Mouse (Mus musculus): ENCODE results near the gene Zfp429. TPM values are rescaled to one million over a fixed set of nuclear protein-coding genes. Genes with fewer than 3 reads are reported as not detected.
"Not testable (repeated sequence)": the region's sequence is repeated elsewhere in the genome, so short reads cannot be mapped to it uniquely, and the experiment has no call there.

The Zfp429 gene
- 1.4 and 2.1 TPM in 2 replicates for polyA plus RNA-seq (2015; fragmentation: Nextera tagmentation; extraction: Ambion mirVana)

DNA sequence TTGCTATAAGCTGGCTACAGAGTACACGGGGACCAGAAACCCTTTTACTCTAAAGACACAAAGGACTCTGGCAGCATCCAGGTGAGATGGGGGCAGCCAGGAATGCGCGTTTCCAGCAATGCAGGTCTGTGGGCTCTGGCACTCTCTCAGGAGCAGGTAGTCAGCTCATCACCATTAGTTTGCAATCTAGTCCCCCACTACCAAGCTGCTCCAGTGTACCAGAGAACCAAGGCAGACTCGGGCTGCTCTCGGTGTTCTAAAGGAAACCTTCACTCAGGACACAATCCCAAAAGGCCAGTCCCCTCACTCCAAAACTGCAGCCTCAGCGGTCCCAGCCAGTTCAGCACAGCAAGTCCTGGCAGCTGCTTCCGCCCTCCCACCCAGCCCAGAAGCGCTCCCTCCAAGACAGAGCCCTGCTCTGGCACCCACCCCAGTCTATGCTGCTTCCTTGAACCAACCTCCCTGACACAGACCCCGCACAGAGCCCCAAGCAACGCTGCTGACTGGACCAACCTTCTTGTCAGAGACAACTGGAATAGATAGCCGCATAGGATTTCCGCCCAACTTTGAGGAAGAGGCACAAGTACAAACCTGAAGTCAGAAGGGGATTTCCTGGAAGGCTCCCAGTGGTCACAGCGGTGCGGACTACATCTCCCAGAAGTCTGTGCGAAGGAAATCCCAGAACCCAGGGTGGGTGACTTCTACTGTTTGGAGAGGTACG, at the start of gene Zfp429:
Gene Zfp429 (minus strand): TSS at position 637 of the 721 bp plus-strand sequence.
- peak; percentile 93 for ATAC-seq
- Histone ChIP-seq H3K27ac (ENCODE audit: low read depth) (peak within 1 kb of the TSS; percentile 76), H3K4me3 (ENCODE audit: low read depth, low read length) (peak within 1 kb of the TSS; percentile 60), H3K4me2 (ENCODE audit: low read depth, low read length) (peak within 1 kb of the TSS; percentile 77), H3K9ac (replicated peaks) (peak within 1 kb of the TSS; percentile 58)
- DNase-seq = peak; percentile 70
- H3K4me1 ChIP-seq (ENCODE audit: insufficient read depth); H3K27me3 ChIP-seq (ENCODE audit: insufficient read depth, low read length); H3K9me3 ChIP-seq (ENCODE audit: low read length); H3K36me3 ChIP-seq (replicated peaks; ENCODE audit: insufficient read depth, low read length): not testable (repeated sequence)
- 2% methylated on average over 14 of the region's 16 CpGs for WGBS (ENCODE audit: insufficient replicate concordance)

DNA sequence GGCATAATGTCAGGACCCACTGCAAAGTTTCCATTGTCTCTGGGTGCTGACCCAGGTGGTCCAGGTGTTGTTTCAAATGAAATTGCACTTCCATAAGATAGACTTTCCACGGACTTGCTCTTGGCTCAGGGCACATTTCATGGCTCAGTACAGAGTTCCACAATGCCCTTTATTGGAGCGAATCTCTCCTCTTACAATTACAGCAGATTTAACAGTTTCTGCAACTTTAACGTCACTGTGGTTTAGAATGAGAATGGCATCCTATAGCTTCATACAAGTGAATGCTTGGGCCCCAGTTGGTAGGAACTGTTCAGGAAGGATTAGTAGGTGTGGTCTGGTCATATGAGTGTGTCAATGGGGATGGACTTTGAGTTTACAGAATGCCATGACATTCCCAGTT, 37.5 kb upstream of the Zfp429 start:
- no CpG with 5 or more reads among the region's 3 CpGs for WGBS (ENCODE audit: insufficient replicate concordance)
- not testable (repeated sequence) for ATAC-seq

DNA sequence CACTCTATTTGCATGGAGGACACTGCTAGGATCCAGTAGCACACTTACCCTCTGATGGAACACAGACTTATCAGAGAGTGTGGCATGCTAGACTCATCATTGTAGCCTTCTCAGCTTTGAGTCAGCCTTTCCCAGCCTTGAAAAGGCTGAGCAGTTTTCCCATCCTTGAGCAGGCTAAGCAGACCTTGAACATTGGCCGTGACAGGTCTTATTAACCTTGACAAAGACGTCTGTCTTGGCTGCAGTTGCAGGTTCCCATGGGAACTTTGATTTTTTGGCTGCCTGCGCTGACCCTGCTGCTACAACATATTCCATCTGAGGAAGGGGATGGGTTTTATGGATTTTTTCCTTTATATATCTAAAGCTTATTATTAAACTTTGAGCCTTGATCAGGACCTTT, 28.5 kb upstream of the Zfp429 start:
- H3K4me2 ChIP-seq (ENCODE audit: low read depth, low read length) = no peak overlapping the region
- H3K9ac ChIP-seq (replicated peaks) = no peak overlapping the region
- no peaks in the 10 kb centered on the region for H3K4me1 ChIP-seq (ENCODE audit: insufficient read depth)
- no peak for DNase-seq
- no peak overlapping the region for H3K4me3 ChIP-seq (ENCODE audit: low read depth, low read length)
- no peak for TF ChIP-seq EP300 (IDR thresholded peaks at IDR 0.05; ENCODE audit: low read depth)
- no peak for TF ChIP-seq CTCF (IDR thresholded peaks at IDR 0.05; ENCODE audit: low read depth)
- H3K27me3 ChIP-seq (ENCODE audit: insufficient read depth, low read length) = no peaks in the 10 kb centered on the region
- no peaks in the 10 kb centered on the region for H3K9me3 ChIP-seq (ENCODE audit: low read length)
- 66% methylated on average over 3 of the region's 3 CpGs for WGBS (ENCODE audit: insufficient replicate concordance)
- no peak for ATAC-seq
- H3K36me3 ChIP-seq (replicated peaks; ENCODE audit: insufficient read depth, low read length) = no peaks in the 10 kb centered on the region
- H3K27ac ChIP-seq (ENCODE audit: low read depth) = no peak overlapping the region

More for the DNA sequence above, 37.5 kb upstream of the Zfp429 start:
- H3K36me3 ChIP-seq (replicated peaks; ENCODE audit: insufficient read depth, low read length); H3K4me2 ChIP-seq (ENCODE audit: low read depth, low read length); H3K9ac ChIP-seq (replicated peaks); H3K27me3 ChIP-seq (ENCODE audit: insufficient read depth, low read length); DNase-seq; H3K27ac ChIP-seq (ENCODE audit: low read depth); H3K4me1 ChIP-seq (ENCODE audit: insufficient read depth); H3K9me3 ChIP-seq (ENCODE audit: low read length); H3K4me3 ChIP-seq (ENCODE audit: low read depth, low read length): not testable (repeated sequence)

DNA sequence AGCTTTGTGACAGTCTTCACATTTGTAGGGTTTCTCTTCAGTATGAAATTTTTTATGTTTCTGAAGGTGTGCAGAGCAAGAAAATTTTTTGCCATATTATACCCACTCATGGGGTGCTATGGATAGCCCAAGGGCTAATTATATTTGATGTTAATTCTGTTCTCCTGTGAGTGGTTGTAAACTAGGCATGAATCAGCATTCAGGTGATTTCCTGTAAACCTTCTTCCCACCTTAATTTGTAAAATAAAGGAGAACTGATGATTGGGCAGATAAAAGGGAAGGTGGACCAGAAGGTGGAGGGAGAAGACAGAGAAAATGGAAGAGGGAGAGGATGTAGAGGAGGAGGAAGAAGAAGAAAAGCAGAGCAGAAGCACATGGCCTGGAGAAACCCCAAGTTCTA, 26.1 kb upstream of the Zfp429 start:
- H3K9ac ChIP-seq (replicated peaks); H3K27ac ChIP-seq (ENCODE audit: low read depth); H3K4me2 ChIP-seq (ENCODE audit: low read depth, low read length); H3K4me1 ChIP-seq (ENCODE audit: insufficient read depth); ATAC-seq; H3K9me3 ChIP-seq (ENCODE audit: low read length); DNase-seq; H3K36me3 ChIP-seq (replicated peaks; ENCODE audit: insufficient read depth, low read length); H3K4me3 ChIP-seq (ENCODE audit: low read depth, low read length); H3K27me3 ChIP-seq (ENCODE audit: insufficient read depth, low read length): not testable (repeated sequence)

DNA sequence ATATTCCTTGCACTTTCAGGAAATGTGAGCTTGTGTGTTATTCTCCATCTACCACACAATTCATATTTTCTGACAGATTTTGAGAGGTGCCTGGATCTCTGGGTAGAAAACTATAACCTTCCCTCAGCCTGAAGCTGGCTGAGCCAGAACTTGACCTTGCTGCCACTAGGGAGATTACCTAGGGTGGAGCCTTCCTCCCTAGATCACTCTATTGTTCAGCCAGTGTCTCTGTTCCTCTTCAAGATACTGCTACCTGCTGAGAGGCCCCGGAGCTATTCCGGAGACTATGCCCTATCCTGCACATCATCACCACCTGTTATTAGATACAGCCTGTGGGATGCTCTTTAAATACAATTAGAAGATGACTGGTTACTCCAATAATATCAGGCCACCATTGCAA, 22.9 kb upstream of the Zfp429 start:
- not testable (repeated sequence) for H3K36me3 ChIP-seq (replicated peaks; ENCODE audit: insufficient read depth, low read length); DNase-seq; H3K27ac ChIP-seq (ENCODE audit: low read depth); H3K4me3 ChIP-seq (ENCODE audit: low read depth, low read length); H3K4me1 ChIP-seq (ENCODE audit: insufficient read depth); ATAC-seq; H3K4me2 ChIP-seq (ENCODE audit: low read depth, low read length); H3K27me3 ChIP-seq (ENCODE audit: insufficient read depth, low read length); H3K9me3 ChIP-seq (ENCODE audit: low read length); H3K9ac ChIP-seq (replicated peaks)
- WGBS (ENCODE audit: insufficient replicate concordance) = 81% methylated on average over 2 of the region's 2 CpGs

DNA sequence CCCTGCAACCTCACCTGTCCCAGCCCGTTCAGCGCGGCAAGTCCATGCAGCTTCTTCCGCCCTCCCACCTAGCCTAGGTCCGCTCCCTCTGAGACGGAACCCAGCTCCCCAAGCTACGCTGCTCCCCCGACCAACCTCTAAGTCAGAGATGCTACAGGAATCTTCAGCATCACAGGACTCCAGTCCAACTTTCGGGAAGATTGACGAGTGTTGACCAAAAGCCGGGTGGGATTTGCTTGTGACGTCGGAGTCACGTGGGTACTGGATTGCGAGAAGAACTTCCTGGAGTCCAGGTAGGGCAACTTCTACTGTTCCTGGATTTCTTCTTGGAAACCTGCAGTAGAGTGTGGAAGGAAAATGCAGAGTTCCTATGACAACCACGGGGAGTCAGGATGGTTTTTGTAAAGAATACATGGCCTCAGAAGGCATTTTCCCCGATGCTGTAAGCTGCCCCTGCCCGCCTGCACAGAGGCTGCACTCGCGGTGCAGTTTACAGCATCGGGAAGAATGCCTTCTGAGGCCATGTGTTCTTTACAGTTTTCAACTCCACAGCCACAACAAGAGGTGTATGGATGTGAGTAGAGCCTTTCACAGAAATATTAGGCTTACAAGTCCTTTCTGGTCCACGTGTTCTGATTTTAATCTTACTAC, 21.7 kb upstream of the Zfp429 start, which contains the start of gene Zfp459:
Gene Zfp459 (minus strand): TSS at position 212 of the 651 bp plus-strand sequence.
- DNase-seq = peak; percentile 46
- TF ChIP-seq CTCF (IDR thresholded peaks at IDR 0.05; ENCODE audit: low read depth) = no peak
- TF ChIP-seq EP300 (IDR thresholded peaks at IDR 0.05; ENCODE audit: low read depth) = no peak

More for the DNA sequence above, 21.7 kb upstream of the Zfp429 start, which contains the start of gene Zfp459:
- 2% methylated on average over 22 of the region's 22 CpGs for WGBS (ENCODE audit: insufficient replicate concordance)
- Histone ChIP-seq H3K36me3 (replicated peaks; ENCODE audit: insufficient read depth, low read length) (no peaks in the 10 kb centered on the region), H3K4me3 (ENCODE audit: low read depth, low read length) (peak within 1 kb of the TSS; percentile 65), H3K27me3 (ENCODE audit: insufficient read depth, low read length) (no peaks in the 10 kb centered on the region), H3K4me1 (ENCODE audit: insufficient read depth) (no peaks in the 10 kb centered on the region), H3K9ac (replicated peaks) (peak within 1 kb of the TSS; percentile 43), H3K4me2 (ENCODE audit: low read depth, low read length) (peak within 1 kb of the TSS; percentile 80), H3K27ac (ENCODE audit: low read depth) (no peak within 1 kb of the TSS), H3K9me3 (ENCODE audit: low read length) (no peaks in the 10 kb centered on the region)
- ATAC-seq = peak; percentile 66

Data from liver, postnatal 0 days (tissue).